Mouse (Mus musculus): ENCODE results near the gene Sowahc.

DNA sequence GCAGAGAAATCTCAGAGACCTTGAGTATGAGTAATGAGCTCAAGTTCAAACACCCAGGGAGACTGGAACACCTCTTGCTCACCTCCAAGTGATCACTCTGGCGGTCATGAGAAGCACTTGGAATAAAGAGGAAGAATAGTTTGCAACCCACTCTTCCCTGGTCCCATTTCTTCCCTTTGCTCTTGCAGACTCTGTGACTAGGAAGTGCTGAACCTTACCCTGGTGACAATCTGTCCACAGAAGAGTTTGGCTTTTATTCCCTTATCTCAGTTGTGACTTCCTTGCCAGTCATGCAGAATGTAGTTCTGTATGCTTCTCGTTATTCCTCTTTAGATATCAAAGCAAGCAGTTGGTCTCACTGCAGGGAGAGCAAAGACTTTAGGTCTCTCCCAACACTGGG is 30.2 kb downstream of the Sowahc start:
- no peak for TF ChIP-seq CTCF (IDR thresholded peaks at IDR 0.05; ENCODE audit: low read depth)
- TF ChIP-seq EP300 (optimal IDR thresholded peaks at IDR 0.05) = no peak
